Comparison of ENCODE assay signal across 8 mouse cellular contexts in the genomic region with DNA sequence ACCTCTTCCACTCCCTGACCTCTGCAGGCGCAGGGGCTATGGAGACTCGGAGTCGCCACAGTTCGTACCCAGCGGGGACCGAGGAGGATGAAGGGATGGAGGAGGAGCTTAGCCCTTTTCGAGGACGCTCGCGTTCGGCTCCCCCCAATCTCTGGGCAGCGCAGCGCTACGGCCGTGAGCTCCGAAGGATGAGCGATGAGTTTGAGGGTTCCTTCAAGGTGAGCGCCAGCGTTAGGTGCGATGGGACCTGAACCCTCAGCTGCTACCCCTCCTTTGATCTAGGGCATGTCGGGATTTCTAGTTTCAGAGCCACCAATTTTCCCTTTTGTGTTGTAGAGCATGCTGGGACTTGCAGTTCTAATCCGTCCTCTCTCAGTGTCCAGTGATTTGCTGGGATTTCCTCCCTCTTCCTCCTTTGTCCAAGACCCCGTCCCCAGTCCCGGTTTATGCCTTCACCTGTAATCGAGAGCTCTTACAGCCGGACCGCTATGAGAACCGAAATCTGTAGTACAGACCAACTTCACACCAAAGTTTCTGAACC. TPM values are rescaled to one million over a fixed set of nuclear protein-coding genes. Genes with fewer than 3 reads are reported as not detected.
A peak's percentile ranks its signal among the peaks of the same experiment; 100 is the strongest.
DNase-seq lines count a peak whose midpoint lies in the region; ATAC-seq and TF ChIP-seq lines count a peak whose summit lies in the region.

No protein-coding gene starts in this region.

- peak overlapping the region; percentile 64 for H3K4me3 ChIP-seq in liver, embryonic 11.5 days (ENCODE audit: low read depth, low read length)
- peak overlapping the region; percentile 59 for H3K4me3 ChIP-seq in midbrain, postnatal 0 days (ENCODE audit: low read depth, low read length)

- peak; percentile 41 to 66 for DNase-seq in urinary bladder, adult 18-20 months (ENCODE audit: low spot score in 2 of 2)
- no peak for DNase-seq in urinary bladder, postnatal 4 days (ENCODE audit: low spot score in 2 of 2)
- peak; percentile 72 to 75 for DNase-seq in cerebellum, postnatal 25 days
- DNase-seq in heart, adult 9 months (ENCODE audit: low spot score in 2 of 2) = peak; percentile 67 to 70
- DNase-seq in kidney, adult 9 months = peak; percentile 78
- peak; percentile 71 for DNase-seq in liver, embryonic 11.5 days (ENCODE audit: low spot score)
- DNase-seq in midbrain, postnatal 0 days (ENCODE audit: low spot score) = peak; percentile 80
- peak; percentile 56 for DNase-seq in thymus, postnatal 25 days

- peak; percentile 34 for ATAC-seq in liver, embryonic 11.5 days (replicated peaks; ENCODE audit: low FRiP score)
- peak; percentile 29; the same call in 1 of the 2 replicates for ATAC-seq in midbrain, postnatal 0 days (ENCODE audit: low FRiP score)

- no peak for TF ChIP-seq CTCF in midbrain, postnatal 0 days (IDR thresholded peaks at IDR 0.05)

- under 1% methylated on average over 28 of the region's 28 CpGs for WGBS in liver, embryonic 11.5 days
- WGBS in midbrain, postnatal 0 days = under 1% methylated on average over 28 of the region's 28 CpGs

- H3K9me3 ChIP-seq in liver, embryonic 11.5 days (ENCODE audit: control insufficient read depth, low read length) = no peaks in the 10 kb centered on the region
- H3K9me3 ChIP-seq in midbrain, postnatal 0 days (ENCODE audit: low read length) = no peaks in the 10 kb centered on the region

- peaks cover 10% of the 10 kb centered on the region; the same call in 1 of the 2 replicates for H3K36me3 ChIP-seq in liver, embryonic 11.5 days (ENCODE audit: control insufficient read depth, insufficient read depth, low read length)
- H3K36me3 ChIP-seq in midbrain, postnatal 0 days (ENCODE audit: insufficient read depth, low read length) = peaks cover 12% of the 10 kb centered on the region; the same call in 1 of the 2 replicates

- H3K27me3 ChIP-seq in liver, embryonic 11.5 days (replicated peaks; ENCODE audit: control insufficient read depth, insufficient read depth, low read length) = no peaks in the 10 kb centered on the region
- H3K27me3 ChIP-seq in midbrain, postnatal 0 days (ENCODE audit: insufficient read depth, low read length) = no peaks in the 10 kb centered on the region

- H3K27ac ChIP-seq in liver, embryonic 11.5 days (ENCODE audit: low read depth, low read length) = peak overlapping the region; percentile 98
- peak overlapping the region; percentile 85 for H3K27ac ChIP-seq in midbrain, postnatal 0 days (ENCODE audit: low read depth, low read length)

- H3K9ac ChIP-seq in liver, embryonic 11.5 days (ENCODE audit: low read depth, low read length) = peak overlapping the region; percentile 89
- H3K9ac ChIP-seq in midbrain, postnatal 0 days (replicated peaks; ENCODE audit: low read length, poor library complexity, severe bottlenecking) = peak overlapping the region; percentile 64

- peaks cover 27% of the 10 kb centered on the region for H3K4me1 ChIP-seq in liver, embryonic 11.5 days (replicated peaks; ENCODE audit: control insufficient read depth, insufficient read depth, low read length)
- 0 out of 2 replicates have a peak, but pooled peaks cover 3% of the 10 kb centered on the region for H3K4me1 ChIP-seq in midbrain, postnatal 0 days (ENCODE audit: insufficient read depth, low read length)

- peak overlapping the region; percentile 98 for H3K4me2 ChIP-seq in liver, embryonic 11.5 days
- peak overlapping the region; percentile 76 for H3K4me2 ChIP-seq in midbrain, postnatal 0 days (ENCODE audit: low read depth, low read length, poor library complexity, severe bottlenecking)

RNA-seq across cellular contexts. Expression of gene Gpr137, which starts 8.4 kb away (rescaled TPM):
- polyA plus RNA-seq in liver, embryonic 11.5 days (2014; fragmentation: Nextera tagmentation; extraction: Ambion mirVana) = 18.2 and 18.9 TPM in 2 replicates
- total RNA-seq in midbrain, postnatal 0 days (2014; rRNA removed) = 88.5 and 101 TPM in 2 replicates
- 77.6 and 78.8 TPM in 2 replicates for polyA plus RNA-seq in midbrain, postnatal 0 days (2015; fragmentation: Nextera tagmentation; extraction: Ambion mirVana)

RNA-seq across cellular contexts. Expression of gene Bad, which starts 9.0 kb away (rescaled TPM):
- polyA plus RNA-seq in liver, embryonic 11.5 days (2014; fragmentation: Nextera tagmentation; extraction: Ambion mirVana) = 51.9 and 54.7 TPM in 2 replicates
- 50.3 and 55.9 TPM in 2 replicates for total RNA-seq in midbrain, postnatal 0 days (2014; rRNA removed)
- polyA plus RNA-seq in midbrain, postnatal 0 days (2015; fragmentation: Nextera tagmentation; extraction: Ambion mirVana) = 91.6 and 104 TPM in 2 replicates

RNA-seq across cellular contexts. Expression of gene Kcnk4, which starts 16.4 kb away (rescaled TPM):
- 0.18 and 0.38 TPM in 2 replicates for polyA plus RNA-seq in liver, embryonic 11.5 days (2014; fragmentation: Nextera tagmentation; extraction: Ambion mirVana)
- total RNA-seq in midbrain, postnatal 0 days (2014; rRNA removed) = 7.9 and 13.6 TPM in 2 replicates
- 17.8 and 18.0 TPM in 2 replicates for polyA plus RNA-seq in midbrain, postnatal 0 days (2015; fragmentation: Nextera tagmentation; extraction: Ambion mirVana)

RNA-seq across cellular contexts. Expression of gene Ppp1r14b, which starts 24.1 kb away (rescaled TPM):
- polyA plus RNA-seq in liver, embryonic 11.5 days (2014; fragmentation: Nextera tagmentation; extraction: Ambion mirVana) = 189 and 221 TPM in 2 replicates
- 137 and 150 TPM in 2 replicates for total RNA-seq in midbrain, postnatal 0 days (2014; rRNA removed)
- 143 and 144 TPM in 2 replicates for polyA plus RNA-seq in midbrain, postnatal 0 days (2015; fragmentation: Nextera tagmentation; extraction: Ambion mirVana)

RNA-seq across cellular contexts. Expression of gene Catsperz, which starts 25.5 kb away (rescaled TPM):
- polyA plus RNA-seq in liver, embryonic 11.5 days (2014; fragmentation: Nextera tagmentation; extraction: Ambion mirVana) = 0.49 and 0.91 TPM in 2 replicates
- 0.52 and 1.1 TPM in 2 replicates for total RNA-seq in midbrain, postnatal 0 days (2014; rRNA removed)
- polyA plus RNA-seq in midbrain, postnatal 0 days (2015; fragmentation: Nextera tagmentation; extraction: Ambion mirVana) = 2.1 and 3.0 TPM in 2 replicates

Comparison
In these comparisons a context has a peak if more than half of its experiments do, and no peak if none do; other contexts are left out.
1. DNase-seq: peak in urinary bladder, adult 18-20 months (2 of 2), cerebellum, postnatal 25 days (2 of 2), heart, adult 9 months (2 of 2), kidney, adult 9 months (single experiment), liver, embryonic 11.5 days (single experiment), midbrain, postnatal 0 days (single experiment) and thymus, postnatal 25 days (single experiment); none in urinary bladder, postnatal 4 days (0 of 2).
2. RNA of gene Kcnk4, which starts 16.4 kb away (polyA plus RNA-seq): 17.8 to 18.0 TPM in midbrain, postnatal 0 days; 0.18 to 0.38 TPM in liver, embryonic 11.5 days; every median in the first group is over 10 times any median in the second.